Mouse (Mus musculus): ENCODE measurements around the gene Gdf7.

The Gdf7 gene

GRCm38 (mm10) chr12:8297586-8298214 is 4.1 kb downstream of the Gdf7 start:
- DNase-seq (ENCODE audit: low spot score in 2 of 2), result no peak

DNA sequence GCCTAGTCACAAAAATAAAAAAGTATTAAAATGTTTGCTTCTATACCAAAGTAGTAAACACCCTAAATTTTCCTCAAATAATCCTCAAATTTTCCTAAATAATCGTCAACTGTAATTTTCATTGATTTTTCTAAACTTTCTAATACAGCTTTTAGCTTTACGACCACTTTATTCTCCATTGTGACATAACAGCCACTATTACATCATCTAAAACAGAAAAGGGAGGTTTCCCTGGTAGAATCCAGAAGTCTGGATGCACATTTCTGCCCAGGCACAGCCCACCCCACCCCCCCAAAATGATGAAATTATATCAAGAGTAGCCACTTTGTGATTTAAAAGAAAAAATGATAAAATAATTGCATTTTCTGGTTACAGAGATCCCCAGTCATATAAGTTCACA is 5.6 kb downstream of the Gdf7 start:
- DNase-seq (ENCODE audit: low spot score in 2 of 2), result no peak

- no peak for DNase-seq (ENCODE audit: low spot score in 2 of 2)
Observed at GRCm38 (mm10) chr12:8295307-8295913, 6.3 kb downstream of the Gdf7 start.

DNA sequence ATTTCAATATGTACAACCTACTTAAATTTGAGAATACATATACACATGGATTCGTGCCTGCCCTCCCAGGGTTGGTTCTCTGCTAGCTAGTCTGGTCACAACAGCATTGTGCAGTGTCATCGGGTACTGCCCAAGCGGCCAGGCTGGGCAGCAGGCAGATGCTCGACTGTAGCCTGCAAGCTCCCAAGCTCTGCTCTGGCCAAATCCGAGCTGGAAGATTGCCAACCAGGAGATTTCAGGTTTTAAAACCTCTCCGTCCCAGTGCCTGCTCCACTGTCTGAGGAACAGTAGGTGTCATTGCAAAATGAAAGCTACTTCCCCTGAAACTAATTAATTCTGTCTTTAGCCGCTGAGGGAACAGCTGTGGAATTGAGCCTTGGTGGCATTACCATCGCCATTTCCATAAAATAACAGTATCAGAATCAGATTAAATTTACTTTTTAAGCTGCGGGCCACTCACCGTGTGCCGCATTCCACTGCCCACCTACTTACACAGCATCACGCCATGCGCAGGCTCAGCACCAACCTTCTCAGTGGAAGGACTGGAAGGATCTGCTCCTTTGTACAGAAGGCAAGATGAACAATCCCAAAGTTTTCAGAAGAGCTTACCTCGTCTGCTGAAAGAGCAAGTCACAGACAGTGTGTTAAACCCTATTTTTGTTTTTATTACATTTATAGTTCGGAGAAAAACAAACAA is 10.4 kb downstream of the Gdf7 start:
- no peak for DNase-seq (ENCODE audit: low spot score in 2 of 2)

- DNase-seq (ENCODE audit: low spot score in 2 of 2), result no peak
Observed at GRCm38 (mm10) chr12:8289499-8289898, 12.3 kb downstream of the Gdf7 start.

DNA sequence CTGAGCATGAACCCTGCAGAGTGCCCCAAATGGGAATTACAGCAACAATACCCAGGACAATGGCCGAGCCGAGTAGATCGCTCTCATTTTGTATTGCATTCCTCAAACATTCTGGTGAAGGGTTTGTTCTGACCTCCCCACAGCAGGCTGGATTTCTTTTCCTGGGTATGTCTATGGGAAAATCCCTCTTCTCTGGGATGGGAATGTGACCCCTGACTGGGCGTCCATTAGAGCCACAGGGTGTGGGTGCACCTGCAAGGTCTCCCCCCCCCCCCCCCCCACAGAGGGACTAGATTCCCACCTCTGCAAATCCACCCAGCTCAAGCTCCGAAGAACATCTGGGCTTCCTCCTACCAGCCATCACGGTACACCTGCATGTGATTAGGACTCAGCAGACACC is 12.7 kb downstream of the Gdf7 start:
- no peak for DNase-seq (ENCODE audit: low spot score in 2 of 2)

- no peak for DNase-seq (ENCODE audit: low spot score in 2 of 2)
Observed at GRCm38 (mm10) chr12:8287970-8288369, 13.8 kb downstream of the Gdf7 start.

DNA sequence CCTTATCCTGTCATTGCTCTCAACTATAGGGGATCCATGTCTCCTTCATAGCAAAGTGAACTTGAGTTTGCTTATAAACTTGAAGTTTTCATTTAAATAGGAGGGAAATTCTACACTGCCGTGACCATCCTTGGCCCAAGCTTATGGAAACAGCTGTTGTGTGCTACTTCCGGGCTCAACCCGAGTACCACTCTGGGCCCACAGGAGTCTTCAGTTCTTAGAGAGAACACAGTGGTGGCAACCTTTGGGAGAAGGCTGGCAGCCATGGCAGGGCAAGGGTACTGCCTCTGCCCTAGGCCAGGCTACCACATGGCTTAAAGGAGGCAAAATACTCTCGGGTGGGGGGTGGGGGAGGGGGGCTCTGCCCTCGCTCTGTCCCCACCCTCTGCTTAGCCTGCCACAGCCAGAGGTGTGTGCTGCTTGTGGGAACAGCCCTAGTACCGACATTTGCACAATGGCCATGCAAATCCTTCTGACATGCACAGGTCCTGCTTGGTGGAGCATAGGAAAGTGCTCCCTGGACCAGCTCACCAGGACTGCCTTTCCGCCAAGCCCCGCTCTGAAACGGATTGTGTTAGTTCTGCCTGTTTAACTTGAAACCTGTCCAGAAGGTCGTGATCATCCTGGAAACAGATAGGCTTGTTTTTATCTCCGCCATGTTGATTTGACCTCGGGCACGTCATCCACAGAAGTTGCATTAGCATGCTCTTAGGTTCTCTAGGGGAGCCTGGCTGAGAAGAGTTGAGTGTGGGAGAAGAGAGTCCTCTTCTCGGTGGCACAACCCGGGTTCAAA is 20.3 kb downstream of the Gdf7 start:
- DNase-seq (ENCODE audit: low spot score in 2 of 2), result no peak

DNA sequence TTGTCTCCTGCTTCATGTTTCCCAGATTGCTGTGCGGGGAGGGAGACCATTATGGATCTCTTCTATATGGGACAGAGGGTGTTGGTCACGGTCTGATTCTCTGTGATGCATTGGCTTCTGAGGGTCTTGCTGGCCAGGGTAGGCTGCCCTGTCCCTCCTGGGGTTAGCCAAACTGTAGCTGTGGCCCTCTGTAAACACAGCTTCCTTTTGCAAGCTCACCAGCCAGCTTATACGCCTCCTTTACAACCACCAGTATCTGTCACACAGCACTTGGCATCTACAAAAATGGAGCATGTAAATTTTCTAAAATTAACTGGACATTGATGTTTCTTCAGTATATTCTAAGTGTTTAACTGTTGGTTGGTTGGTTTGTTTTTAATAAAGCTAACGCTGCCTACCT is 26.3 kb downstream of the Gdf7 start:
- DNase-seq (ENCODE audit: low spot score in 2 of 2), result no peak

- no peak for DNase-seq (ENCODE audit: low spot score in 2 of 2)
Observed at GRCm38 (mm10) chr12:8273471-8274171, 28.1 kb downstream of the Gdf7 start.

DNA sequence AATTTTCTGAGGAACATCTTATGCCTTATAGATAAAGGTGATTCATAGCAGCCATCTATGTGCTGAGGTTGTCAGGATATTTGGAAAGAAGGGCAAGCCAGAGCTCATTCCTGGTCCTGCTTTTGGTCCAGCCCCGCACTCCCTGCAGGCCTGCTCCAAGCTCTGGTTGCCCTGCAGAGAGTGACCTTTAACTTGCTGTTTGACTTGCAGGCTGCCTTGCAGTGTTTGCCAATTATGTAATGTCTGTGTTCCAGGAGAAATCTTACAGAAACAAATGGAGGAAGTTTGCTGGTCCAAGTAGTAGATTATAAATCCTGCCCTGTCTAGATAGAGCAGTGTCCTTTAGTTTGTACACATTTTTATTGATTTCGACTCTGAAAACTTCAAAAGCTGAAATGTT is 30.3 kb downstream of the Gdf7 start:
- no peak for DNase-seq (ENCODE audit: low spot score in 2 of 2)

- DNase-seq (ENCODE audit: low spot score in 2 of 2), result no peak
Observed at GRCm38 (mm10) chr12:8269627-8270026, 32.1 kb downstream of the Gdf7 start.

DNA sequence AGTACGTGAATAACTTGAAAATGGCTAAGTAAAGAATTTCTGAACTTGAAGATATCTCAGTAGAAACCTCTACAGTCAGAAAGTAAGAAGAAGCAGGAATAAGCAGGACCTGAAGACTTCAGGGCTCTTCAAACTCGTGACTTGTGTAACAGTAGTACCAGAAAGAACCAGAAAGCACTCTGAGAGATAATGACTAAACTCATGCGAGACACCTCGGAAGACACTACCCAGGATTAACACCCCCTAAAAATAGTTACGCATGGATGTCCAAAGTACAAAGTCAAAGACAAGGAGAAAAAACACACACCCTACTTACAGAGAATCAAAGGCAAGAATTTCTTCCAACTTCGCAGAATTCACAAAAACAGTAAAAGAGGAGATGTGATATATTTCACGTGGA is 35.4 kb downstream of the Gdf7 start:
- no peak for DNase-seq (ENCODE audit: low spot score in 2 of 2)

- no peak for DNase-seq (ENCODE audit: low spot score in 2 of 2)
Observed at GRCm38 (mm10) chr12:8260297-8260696, 41.5 kb downstream of the Gdf7 start.
